Mouse (Mus musculus): ENCODE measurements around the gene Insl3.
"Not testable (repeated sequence)": the region's sequence is repeated elsewhere in the genome, so short reads cannot be mapped to it uniquely, and the experiment has no call there.

The Insl3 gene

DNA sequence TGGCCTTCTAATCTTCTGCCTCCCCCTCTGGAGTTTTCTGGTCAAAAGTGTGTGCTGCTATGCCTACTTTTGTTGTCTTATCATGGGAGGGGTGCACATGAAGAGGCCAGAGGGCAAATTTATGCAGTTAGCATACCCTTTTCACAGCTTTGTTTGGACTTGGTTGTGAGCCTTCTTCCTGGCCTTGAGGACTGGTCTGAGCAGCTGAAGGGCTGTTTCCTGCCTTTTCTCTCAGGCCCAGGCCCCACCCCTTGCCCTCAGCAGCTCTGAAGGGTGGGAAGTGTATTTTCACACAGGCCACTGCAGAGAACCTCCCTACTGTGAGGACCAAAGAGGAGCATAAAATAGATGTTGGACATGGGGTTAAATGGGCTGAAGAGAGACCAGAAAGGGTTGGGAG lies 11.5 kb upstream of the Insl3 start:
- DNase-seq (ENCODE audit: low spot score) = no peak

DNA sequence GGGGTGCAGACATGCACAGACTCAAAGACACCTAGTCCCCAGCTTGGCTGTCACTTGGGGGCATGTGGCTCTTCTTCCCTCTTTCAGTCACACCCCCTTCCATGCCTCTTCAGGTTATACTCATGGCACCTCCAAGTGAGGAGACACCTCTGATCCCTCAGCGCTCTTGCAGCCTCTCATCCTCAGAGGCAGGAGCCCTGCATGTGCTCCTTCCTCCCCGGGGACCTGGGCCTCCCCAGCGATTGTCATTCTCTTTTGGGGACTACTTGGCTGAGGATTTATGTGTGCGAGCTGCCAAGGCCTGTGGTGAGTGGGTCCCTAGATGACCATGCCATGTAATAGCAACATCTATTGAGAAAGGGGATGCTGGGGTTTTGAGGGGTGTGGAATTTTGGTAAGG lies 10.8 kb upstream of the Insl3 start:
- no peak for DNase-seq (ENCODE audit: low spot score)

DNA sequence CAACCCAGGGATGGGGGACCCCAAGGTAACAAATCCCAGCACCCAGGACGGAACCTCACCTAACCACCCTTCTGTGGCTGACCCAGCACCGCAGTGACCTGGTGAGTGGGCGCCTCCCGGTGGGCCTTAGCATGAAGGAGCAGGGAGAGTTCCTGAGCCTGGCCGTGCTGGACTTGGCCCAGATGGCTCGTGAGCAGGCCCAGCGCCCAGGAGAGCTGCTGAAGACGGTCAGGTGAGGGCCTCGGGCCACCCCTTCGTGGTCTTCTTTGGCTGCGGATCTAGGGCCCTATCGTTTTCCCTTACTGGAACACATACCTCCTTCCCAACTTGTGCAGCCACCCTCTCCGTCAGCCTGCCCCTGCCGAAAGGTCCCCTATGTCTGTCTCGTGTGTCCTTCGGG lies 9.9 kb upstream of the Insl3 start:
- DNase-seq (ENCODE audit: low spot score) = no peak

DNA sequence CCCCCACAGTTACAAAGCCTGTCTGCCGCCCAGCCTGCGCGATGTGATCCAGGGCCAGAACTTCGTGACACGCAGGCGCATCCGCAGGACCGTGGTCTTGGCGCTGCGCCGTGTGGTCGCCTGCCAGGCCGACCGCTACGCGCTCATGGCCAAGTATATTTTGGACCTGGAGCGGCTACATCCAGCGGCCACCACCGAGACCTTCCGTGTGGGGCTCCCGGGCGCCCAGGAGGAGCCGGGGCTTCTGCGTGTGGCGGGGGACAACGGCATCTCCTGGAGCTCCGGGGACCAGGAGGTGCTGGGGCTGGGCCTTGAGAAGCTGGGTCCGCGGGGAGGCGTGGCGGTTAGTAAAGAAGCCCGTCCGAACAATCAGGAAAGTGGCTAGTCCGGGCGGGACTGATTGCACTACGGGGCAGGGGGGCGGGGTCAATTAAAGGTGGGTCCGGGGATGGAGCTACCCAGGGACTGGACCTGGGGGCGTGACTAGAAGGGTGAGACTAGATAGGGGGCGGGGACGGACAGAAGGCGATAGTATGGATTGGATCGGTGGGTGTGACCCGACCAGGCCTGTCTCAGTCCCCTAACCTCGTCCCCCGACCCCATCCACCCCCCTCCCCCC lies 9.4 kb upstream of the Insl3 start:
- no peak for DNase-seq (ENCODE audit: low spot score)

DNA sequence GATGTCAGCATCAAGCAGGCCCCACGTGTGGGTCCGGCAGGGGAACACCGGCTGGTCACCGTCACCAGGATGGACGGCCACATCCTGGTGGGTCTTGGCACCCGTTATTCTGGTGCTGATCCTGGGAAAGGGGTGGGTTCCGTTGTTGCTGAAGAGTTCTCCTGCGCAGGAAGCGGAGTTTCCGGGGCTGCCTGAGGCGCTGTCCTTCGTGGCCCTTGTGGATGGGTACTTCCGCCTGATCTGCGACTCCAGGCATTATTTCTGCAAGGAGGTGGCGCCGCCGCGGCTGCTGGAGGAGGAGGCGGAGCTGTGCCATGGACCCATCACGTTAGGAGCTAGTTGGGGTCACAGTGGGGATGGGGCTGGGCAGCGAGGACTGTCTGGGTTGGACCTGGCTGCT lies 8.5 kb upstream of the Insl3 start:
- no peak for DNase-seq (ENCODE audit: low spot score)

DNA sequence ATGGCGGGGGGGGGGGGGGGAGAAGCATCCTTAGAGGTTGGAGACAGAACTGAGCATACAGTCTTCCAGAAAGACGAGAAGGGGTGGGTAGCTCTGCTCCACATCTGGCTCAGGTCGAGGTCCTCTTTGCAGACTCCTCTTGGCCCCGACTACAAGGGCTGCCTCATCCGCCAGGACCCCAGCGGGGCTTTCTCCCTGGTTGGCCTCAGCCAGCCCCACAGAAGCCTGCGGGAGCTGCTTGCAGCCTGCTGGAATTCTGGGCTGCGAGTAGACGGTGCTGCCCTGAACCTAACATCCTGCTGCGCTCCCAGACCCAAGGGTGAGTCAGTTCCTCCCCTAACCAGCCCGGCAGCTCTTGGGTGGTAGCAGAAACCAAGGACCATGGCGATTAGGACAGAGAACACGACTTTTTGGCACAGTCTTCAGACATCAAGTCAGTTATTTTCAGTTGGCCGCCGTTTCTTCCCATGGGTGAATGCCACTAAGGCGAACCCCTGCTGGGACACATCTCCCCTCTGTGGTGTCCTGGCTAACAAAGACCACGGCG lies 7.6 kb upstream of the Insl3 start:
- DNase-seq (ENCODE audit: low spot score) = no peak

DNA sequence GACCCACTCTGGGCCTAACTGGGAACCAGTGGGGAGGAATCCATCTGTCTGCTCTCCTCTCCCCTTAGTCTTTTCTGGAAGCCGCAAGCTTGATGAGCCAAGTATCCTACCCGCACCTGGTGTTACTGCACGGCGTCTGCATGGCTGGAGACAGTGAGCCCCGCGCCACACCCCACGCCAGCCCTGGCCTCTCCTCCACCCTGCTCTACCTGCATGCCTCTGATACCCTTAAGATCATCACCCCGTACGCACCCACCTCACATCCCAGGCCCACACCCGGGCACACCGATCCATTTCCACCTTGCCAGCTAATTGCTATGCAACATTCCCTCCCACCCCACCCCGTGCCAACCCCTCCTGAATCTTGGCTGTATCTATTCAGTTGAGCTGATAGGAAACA lies 6.2 kb upstream of the Insl3 start:
- no peak for DNase-seq (ENCODE audit: low spot score)

DNA sequence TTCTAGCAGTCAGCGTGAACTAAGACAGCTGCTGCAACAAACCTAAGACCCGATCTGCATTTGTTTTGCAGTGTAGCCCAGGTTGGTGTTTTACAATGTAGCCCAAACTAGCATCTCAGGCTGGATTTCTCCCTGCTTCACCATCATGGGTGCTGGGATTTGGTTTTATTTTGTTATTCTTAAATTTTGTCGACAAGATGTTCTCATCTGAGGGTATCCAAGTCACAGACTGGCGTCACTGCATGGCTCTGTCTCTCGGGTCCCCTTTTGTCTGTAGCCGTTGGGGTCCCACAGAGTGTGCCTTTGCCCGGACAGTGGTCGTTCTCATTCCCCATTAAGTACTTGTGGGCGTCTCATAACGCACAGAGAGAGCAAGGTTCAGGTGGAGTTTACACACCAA lies 4.3 kb upstream of the Insl3 start:
- no peak for DNase-seq (ENCODE audit: low spot score)

DNA sequence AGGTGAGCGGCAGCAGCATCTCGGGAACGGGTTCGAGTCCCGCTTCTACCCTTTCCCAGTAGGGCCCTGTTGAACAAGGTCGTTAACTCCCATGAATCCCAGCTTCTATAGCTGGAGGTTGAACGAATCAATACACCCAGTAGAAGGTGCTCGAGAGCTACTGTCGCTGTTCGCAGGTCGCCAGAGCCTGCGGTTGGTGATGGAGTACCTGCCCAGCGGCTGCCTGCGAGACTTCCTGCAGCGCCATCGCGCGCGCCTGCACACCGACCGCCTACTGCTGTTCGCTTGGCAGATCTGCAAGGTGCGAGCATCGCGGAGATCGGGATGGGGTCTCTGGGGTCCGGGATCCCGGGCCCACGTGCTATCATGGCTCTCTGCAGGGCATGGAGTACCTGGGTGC lies 3.4 kb upstream of the Insl3 start:
- no peak for DNase-seq (ENCODE audit: low spot score)

DNA sequence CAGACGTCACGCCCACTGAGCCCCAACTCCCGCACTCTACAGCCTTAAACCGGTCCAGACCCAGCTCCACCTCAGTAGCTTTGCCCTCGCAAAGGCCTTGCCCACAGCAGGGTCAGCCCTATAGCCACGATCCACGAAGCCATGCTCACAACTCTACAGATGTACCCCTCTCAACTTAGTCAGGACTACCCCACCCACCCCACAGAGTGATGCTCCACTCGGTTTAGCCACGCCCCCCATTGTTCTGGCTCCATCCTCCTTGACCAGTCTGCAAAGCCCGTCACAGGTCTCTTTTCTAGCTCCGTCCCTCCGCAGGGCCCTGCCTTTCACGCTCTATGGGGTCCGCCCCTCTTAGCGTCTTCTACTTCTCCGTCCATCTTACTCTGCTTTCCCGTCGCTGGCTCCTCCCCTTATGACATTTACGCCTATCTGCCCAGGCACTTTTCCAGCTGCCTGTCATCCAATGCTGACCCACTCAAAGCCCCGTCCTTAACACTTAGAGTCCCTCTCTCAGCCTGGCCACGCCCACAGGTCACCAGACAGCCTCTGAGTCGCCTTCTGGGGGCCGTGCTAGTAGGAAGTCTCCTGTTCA lies 2.8 kb upstream of the Insl3 start:
- DNase-seq (ENCODE audit: low spot score) = no peak

DNA sequence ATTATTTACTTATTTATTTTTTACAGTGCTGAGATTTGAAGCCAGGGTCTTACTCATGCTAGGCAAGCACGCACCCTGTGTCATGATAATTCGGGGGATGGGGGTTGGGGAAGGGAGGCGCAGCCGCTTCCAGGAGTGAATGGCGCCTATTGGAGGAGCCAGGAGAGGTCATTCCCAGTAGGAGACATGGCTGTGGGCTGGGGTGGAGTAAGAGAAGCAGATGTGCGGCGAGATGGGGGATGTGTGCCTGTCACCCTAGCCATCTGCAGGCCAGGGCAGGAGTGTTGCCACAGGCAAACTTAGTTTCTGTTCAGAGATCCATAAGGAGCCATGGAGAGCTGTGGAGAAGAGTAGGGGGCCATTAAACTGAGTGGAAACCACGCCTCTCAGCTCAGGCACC lies 1.4 kb upstream of the Insl3 start:
- DNase-seq (ENCODE audit: low spot score) = no peak

DNA sequence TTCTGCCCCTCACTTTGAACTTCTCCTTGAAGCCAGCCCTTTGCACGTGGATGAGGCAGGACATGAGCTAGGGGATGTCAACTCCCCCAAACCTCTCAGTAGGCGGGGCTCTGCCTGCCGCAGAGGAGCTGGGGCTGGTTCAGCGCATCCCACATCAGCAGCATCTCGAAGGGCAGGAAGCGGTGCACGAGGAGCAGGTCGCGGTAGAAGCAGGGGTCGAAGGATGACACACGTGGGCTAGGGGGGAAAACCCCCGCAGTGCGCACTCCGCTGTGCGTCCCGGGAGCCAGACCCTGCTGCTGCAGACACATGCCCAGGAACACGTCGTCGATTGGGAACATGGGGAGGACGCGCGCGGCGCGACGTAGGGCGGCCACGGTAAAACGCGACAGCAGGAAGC lies 3.5 kb downstream of the Insl3 start:
- DNase-seq (ENCODE audit: low spot score) = no peak

DNA sequence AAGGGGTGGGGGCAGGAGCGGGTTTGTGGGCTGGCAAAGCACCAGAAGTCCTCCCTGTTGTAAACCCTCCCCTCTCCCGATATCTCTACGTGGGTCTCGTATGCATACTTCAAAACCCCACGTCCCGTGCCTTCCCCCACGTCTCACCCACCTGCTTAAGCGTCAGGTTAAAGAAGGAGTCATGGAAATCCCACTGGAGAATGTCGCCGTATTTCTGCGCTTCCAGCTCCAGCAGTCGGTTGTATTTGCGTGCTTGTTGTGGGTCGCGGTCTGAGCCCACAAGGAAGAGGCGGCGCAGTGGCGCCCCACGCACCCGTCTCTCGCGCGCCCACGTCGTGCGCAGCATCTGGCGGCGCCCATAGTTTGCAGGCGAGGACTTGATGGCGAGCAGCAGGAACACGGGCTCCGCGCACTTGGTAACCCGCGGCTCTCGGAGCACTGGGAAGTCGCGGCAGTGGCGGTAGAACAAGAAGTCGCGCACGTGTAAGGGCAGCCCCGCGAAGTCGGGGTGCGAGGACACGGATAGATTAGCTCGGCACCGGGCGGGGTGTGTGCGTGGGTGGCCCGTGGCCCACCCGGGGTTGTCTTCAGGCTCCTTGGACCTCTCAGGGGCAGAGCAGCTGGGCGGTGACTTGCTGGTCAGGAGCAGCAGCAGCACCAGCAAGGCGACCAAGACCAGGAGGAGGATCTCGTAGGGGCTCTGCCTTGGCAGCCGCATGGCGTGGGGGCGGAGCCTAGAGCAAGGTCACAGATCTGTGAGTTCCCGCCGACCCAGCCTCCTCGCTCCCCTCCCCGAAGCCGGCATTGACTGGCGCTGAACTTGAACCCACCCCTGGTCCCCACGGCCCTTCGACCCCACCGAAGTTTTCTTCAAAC lies 4.4 kb downstream of the Insl3 start:
- no peak for DNase-seq (ENCODE audit: low spot score)

DNA sequence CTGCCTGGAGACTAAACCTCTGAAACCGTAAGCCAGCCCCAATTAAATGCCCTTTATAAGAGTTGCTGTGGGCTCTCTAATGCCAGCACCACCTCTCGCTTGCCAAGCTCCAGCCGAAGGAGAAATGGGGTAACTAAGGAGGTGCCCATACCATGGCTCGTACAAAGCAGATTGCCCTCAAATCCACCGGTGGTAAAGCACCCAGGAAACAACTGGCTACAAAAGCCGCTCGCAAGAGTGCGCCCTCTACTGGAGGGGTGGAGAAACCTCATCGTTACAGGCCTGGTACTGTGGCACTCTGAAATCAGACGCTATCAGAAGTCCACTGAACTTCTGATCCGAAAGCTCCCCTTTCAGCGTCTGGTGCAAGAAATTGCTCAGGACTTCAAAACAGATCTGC lies 6.4 kb downstream of the Insl3 start:
- DNase-seq (ENCODE audit: low spot score) = not testable (repeated sequence)

DNA sequence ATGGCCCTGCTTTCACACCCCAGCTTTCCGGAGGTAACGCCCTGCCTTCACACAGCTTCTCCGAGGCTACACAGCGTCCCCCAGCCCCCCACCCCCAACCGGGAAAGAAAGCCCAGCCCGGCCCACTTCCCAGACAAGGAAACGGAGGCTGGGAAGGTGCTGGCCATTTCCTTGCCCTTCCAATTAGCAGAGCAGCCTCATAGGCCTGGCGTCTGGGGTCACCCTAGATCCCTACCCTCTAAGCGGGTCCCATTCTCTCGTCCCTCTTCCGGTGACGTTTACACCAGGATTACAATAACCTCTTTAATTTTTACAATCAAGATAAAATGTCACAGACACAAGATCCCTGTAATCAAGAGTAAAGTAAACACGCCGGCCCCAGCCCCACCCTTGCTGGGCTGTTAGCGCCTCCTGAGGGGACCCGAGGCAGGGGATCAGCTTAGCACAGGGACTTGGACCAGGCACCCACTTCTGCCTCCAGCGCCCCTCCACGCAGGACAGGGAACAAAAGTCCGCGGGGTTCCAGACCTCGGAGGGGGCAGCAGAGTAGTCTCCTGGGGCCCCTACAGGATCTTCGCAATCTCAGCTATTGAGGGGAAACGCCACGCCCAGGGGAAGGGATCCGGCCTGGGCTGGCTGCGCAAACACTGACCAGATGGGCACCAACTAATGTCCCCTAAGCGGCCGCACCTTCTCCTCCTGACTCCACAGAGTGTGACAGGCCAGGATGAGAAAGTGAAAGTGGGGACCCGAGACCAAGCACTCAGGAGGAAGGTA lies 11.7 kb downstream of the Insl3 start:
- DNase-seq (ENCODE audit: low spot score) = no peak

DNA sequence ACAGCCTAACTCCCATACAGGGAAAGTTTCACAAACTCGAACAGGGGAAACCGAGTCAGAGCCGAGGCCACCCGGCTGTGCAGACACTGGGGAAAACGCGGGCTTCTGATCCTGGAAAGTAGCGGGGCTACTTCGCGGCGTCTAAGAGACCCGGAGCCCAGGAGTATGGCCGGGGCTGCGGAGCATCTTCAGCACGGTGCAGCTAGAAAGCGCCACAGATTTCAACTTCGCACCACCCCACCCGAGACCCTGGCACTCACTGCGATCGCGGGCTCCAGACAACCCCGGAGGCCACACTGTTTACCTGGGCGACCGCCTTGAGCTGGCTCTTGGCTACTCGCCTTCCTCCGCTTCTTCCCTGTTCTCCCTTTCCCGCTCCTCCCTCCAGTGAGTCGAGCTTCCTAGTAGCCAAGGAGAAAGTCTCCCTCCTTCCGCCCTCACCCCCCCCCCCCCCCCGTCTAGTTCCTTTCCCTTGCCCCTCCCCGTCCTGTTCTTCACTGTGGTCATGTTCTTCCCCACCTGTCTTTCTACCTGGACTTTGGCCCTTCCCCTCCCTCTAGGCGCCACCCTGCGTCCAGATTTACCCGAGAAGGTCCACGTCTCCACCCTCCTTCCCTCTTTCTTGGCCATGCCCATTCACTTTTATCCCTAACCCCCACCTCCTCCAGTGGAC lies 12.5 kb downstream of the Insl3 start, which contains the start of gene B3gnt3:
Gene B3gnt3, minus strand, starts transcription at position 376 of the 673 bp plus-strand sequence.
- no peak for DNase-seq (ENCODE audit: low spot score)

DNA sequence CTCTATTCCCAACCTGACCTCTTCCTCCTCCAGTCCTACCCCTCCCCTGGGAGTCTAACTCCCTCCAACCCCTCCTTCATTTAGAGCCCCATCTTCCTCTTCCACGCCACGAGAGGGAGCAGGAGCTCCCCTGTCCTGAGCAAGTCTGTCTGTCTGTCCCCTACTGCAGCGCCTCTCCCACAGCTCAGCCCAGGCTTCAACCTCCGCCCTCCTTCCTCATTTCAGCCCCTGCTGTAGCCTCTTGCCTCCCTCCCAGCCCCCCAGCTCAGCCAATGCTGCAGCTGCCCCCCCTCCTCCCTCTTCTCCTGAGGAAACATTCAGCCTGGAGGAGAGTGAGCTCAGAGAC lies 13.0 kb downstream of the Insl3 start:
- no peak for DNase-seq (ENCODE audit: low spot score)

DNA sequence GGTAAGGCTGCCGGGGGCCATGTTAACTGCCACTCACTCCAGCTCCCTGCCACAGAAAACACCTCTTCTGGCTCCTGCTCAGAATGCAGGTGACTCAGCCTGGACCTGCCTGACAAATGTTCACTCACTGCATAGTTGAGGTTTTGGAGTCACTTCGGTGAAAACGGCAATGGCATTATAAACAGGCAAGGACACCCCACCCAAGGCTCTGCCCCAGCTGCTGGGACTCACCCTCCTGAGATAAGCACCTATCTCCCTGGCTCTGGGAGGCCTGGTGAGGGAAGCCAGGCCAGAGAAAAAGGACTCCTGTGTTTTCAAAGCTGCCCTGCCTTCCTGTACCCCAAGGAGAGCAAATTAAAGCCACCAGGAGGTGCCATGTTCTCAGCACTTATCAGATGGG lies 13.9 kb downstream of the Insl3 start:
- DNase-seq (ENCODE audit: low spot score) = no peak

DNA sequence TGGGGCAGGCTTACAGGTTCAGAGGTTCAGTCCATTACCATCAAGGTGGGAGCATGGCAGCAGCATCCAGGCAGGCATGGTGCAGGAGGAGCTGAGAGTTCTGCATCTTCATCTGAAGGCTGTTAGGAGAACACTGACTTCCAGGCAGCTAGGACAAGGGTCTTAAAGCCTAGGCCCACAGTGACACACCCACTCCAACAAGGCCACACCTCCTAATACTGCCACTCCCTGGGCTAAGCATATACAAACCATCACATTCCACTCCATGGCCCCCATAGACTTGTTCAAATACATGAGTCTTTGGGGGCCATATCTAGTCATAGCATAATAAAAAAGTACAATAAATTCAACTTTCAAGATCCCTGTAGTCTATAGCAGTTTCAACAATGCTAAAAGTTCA lies 14.4 kb downstream of the Insl3 start:
- DNase-seq (ENCODE audit: low spot score) = not testable (repeated sequence)

DNA sequence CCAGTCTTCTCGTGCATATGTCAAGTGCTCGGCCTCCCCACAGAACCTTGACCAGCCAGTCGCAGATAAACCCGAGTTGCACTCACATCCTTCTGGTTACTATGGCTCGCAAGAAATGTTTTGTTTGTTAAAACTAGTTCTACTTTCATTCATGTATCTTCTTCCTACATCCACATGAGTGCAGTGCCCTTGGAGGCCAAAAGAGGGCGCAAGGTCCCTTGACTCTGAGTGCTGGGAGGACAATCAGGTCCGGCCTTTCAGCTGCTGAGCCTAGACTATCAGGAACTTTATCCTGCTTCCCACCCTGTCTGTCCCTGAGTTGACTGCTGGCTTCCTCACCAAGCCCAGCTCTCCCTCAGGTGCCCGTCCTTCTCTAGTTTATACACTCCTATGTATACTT lies 18.9 kb downstream of the Insl3 start:
- DNase-seq (ENCODE audit: low spot score) = no peak

DNA sequence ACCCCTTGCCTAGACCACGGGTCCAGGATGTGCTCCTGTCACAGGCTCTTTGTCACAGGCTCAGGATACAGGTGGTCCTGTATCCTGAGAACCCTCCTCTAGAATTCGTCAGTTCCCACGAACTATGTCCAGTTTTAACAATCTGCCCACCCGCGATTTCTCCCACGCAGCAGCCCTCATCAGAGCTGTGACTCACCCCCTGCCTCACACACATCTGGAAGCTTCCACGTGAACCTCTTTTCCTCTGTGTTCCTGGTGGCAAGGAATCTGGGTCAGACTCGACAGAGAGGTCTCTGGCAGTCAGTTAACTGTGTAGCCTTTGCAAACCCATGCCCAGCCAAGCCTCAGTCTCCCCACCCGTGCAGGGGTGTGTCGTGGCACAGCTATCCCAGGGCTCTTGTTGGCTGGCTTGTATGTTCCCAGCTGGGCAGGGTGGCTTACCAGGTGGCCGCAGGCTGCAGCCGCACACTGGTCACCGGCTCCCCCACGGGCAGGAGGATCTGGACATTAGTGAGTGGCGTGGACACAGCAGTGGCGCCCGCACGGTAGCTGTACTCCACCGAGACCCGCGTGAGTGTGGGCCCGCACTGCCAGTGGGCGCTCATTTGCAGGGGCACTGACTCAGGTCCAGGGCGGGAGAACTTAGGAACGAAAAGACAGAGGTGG lies 20.3 kb downstream of the Insl3 start:
- DNase-seq (ENCODE audit: low spot score) = no peak
